Mouse (Mus musculus) CH12.LX (cell line): ENCODE measurements around the gene Ccdc162. TPM values are rescaled to one million over a fixed set of nuclear protein-coding genes. Genes with fewer than 3 reads are reported as not detected.
A peak's percentile ranks its signal among the peaks of the same experiment; 100 is the strongest.

ENCODE experiments used
- DNase-seq: peaks from one replicate; pipeline ENCODE4 v3.0.0-alpha.2; 2013; ENCODE audit errors: extremely low read depth
- H3K27ac ChIP-seq: 2 replicates; pipeline ENCODE4 v1.5.1; 2012; ENCODE audit warnings: low read depth, mild to moderate bottlenecking, control low read depth, moderate library complexity; ENCODE audit not compliant: insufficient read depth
- H3K27me3 ChIP-seq: replicated peaks from 2 replicates; pipeline ENCODE3; 2012; ENCODE audit warnings: inconsistent platforms
- H3K36me3 ChIP-seq, 2 experiments: replicated peaks in 1 of 2; 2 replicates each; pipeline versions ENCODE3 to v1.6.1; 2012; ENCODE audit warnings: inconsistent platforms in 1 of 2, low read length in 1 of 2, mild to moderate bottlenecking in 1 of 2, mixed read lengths in 1 of 2, moderate library complexity in 1 of 2; ENCODE audit not compliant: control insufficient read depth in 1 of 2, insufficient read depth in 1 of 2
- H3K4me1 ChIP-seq, 2 experiments: 2 replicates each; pipeline ENCODE4 v1.6.1; 2012; ENCODE audit warnings: inconsistent platforms in 1 of 2, moderate library complexity in 1 of 2; ENCODE audit not compliant: insufficient read depth in 2 of 2, control insufficient read depth in 1 of 2
- H3K4me2 ChIP-seq: 2 replicates; pipeline ENCODE4 v1.6.1; 2012; ENCODE audit warnings: low read depth, mild to moderate bottlenecking, control low read depth; ENCODE audit not compliant: poor library complexity, insufficient read depth, severe bottlenecking
- H3K4me3 ChIP-seq, 3 experiments: fragments of 150-350 bp in 1 of 3; sonication (generic) in 1 of 3; replicated peaks in 1 of 3; 2 replicates each; pipeline versions ENCODE3 to v1.5.1; 2011 to 2012; ENCODE audit warnings: low read depth in 2 of 3, low read length in 2 of 3, mild to moderate bottlenecking in 2 of 3, moderate library complexity in 2 of 3, control low read depth in 1 of 3, improper control_type of control experiment in 1 of 3, inconsistent platforms in 1 of 3, mixed read lengths in 1 of 3; ENCODE audit not compliant: poor library complexity in 1 of 3
- H3K79me2 ChIP-seq: replicated peaks from 2 replicates; pipeline ENCODE4 v1.6.1; 2012; ENCODE audit warnings: mild to moderate bottlenecking, moderate library complexity; ENCODE audit not compliant: control insufficient read depth, poor library complexity, insufficient read depth, severe bottlenecking; ENCODE audit errors: extremely low read depth
- H3K9ac ChIP-seq: 2 replicates; pipeline ENCODE4 v1.6.1; 2012; ENCODE audit warnings: low read depth, mild to moderate bottlenecking, control low read depth, moderate library complexity; ENCODE audit not compliant: insufficient read depth
- H3K9me3 ChIP-seq: replicated peaks from 2 replicates; pipeline ENCODE3; 2012; ENCODE audit warnings: low read length, inconsistent platforms, mixed read lengths
- BHLHE40 ChIP-seq: IDR thresholded peaks from 2 replicates; pipeline ENCODE4 v1.6.1; 2011; ENCODE audit warnings: mild to moderate bottlenecking, low read depth, low read length, improper control_type of control experiment
- CHD1 ChIP-seq: IDR thresholded peaks from 2 replicates; pipeline ENCODE4 v1.6.1; 2012; ENCODE audit warnings: low read depth, low read length, improper control_type of control experiment, inconsistent platforms
- CTCF ChIP-seq, 2 experiments: IDR thresholded peaks in 1 of 2; conservative IDR thresholded peaks in 1 of 2; 2 replicates each; pipeline ENCODE4 v1.5.1; 2011 to 2012; ENCODE audit warnings: low read depth in 2 of 2, low read length in 2 of 2, improper control_type of control experiment in 1 of 2, inconsistent platforms in 1 of 2, mild to moderate bottlenecking in 1 of 2, moderate library complexity in 1 of 2
- ELF1 ChIP-seq: IDR thresholded peaks from 2 replicates; pipeline ENCODE4 v1.6.1; 2014; ENCODE audit warnings: low read depth, mild to moderate bottlenecking, inconsistent platforms, low read length, improper control_type of control experiment
- IRF4 ChIP-seq: IDR thresholded peaks from 2 replicates; pipeline ENCODE4 v1.6.1; 2014; ENCODE audit warnings: low read depth, mild to moderate bottlenecking, inconsistent platforms, low read length, improper control_type of control experiment
- MAX ChIP-seq: IDR thresholded peaks from 2 replicates; pipeline ENCODE4 v1.6.1; 2011; ENCODE audit warnings: low read length, improper control_type of control experiment
- MXI1 ChIP-seq: IDR thresholded peaks from 2 replicates; pipeline ENCODE4 v1.6.1; 2011; ENCODE audit warnings: mild to moderate bottlenecking, low read depth, low read length, improper control_type of control experiment
- NRF1 ChIP-seq: IDR thresholded peaks from 2 replicates; pipeline ENCODE4 v1.6.1; 2014; ENCODE audit warnings: low read depth, mild to moderate bottlenecking, inconsistent platforms, low read length, improper control_type of control experiment, moderate library complexity
- POLR2A ChIP-seq: IDR thresholded peaks from 2 replicates; pipeline ENCODE4 v1.6.1; 2011; ENCODE audit warnings: low read depth, mild to moderate bottlenecking, improper control_type of control experiment, low read length
- POLR2AphosphoS2 ChIP-seq: IDR thresholded peaks from 2 replicates; pipeline ENCODE4 v1.6.1; 2011; ENCODE audit warnings: low read depth, low read length, improper control_type of control experiment
- RCOR1 ChIP-seq: conservative IDR thresholded peaks from 2 replicates; pipeline ENCODE4 v1.6.1; 2012; ENCODE audit warnings: low read depth, mild to moderate bottlenecking, inconsistent platforms, low read length, improper control_type of control experiment
- TBP ChIP-seq: conservative IDR thresholded peaks from 2 replicates; pipeline ENCODE4 v1.6.1; 2011; ENCODE audit warnings: low read depth, low read length, improper control_type of control experiment
- ZC3H11A ChIP-seq: IDR thresholded peaks from 2 replicates; pipeline ENCODE4 v1.6.1; 2012; ENCODE audit warnings: low read depth, mild to moderate bottlenecking, inconsistent platforms, low read length, improper control_type of control experiment
- dilution Hi-C: fragments of 300-500 bp; cut with MboI; formaldehyde crosslinking; loops from 2 replicates; pipeline ENCODE4 v1.14.3; 2020; ENCODE audit warnings: low sequenced_read_pairs; ENCODE audit not compliant: extremely low pct_unique_long_range_greater_than_20kb, extremely low pct_ligation_motif_present
- in situ Hi-C: fragments of 300-500 bp; cut with MboI; formaldehyde crosslinking; loops from 3 replicates; pipeline ENCODE4 v1.14.3; 2019; ENCODE audit warnings: low sequenced_read_pairs, low pct_ligation_motif_present, low pct_unique_long_range_greater_than_20kb, mixed read lengths
- polyA plus RNA-seq: library from polyadenylated mRNA; unstranded; fragments of >175 nt; gene quantifications from 2 replicates; pipeline ENCODE4 v1.2.1, GENCODE M21; 2012; ENCODE audit warnings: low read depth; ENCODE audit not compliant: insufficient read length
- total RNA-seq, 2 experiments: library from RNA; depleted of rRNA; stranded (reverse); fragments of 300-350 nt in 1 of 2; fragments of >200 nt in 1 of 2; gene quantifications; 2 replicates each; pipeline ENCODE4 v1.2.3; 2012 to 2014

Gene Ccdc162
- total and polyA plus RNA-seq, 3 experiments: 0.64 to 1.3 (median 1.3) TPM

- no peak overlapping the region for H3K4me3 ChIP-seq
- no peak overlapping the region for H3K4me2 ChIP-seq
- no peak overlapping the region for H3K9ac ChIP-seq
- no peaks in the 10 kb centered on the region for H3K27me3 ChIP-seq
- no peak overlapping the region for H3K27ac ChIP-seq
- H3K9me3 ChIP-seq: no peaks in the 10 kb centered on the region
- DNase-seq: no peak
- dilution Hi-C loops (no loop called here), in situ Hi-C loops (no loop called here)
- TF ChIP-seq IRF4 (no peak), TBP (no peak), ELF1 (no peak), ZC3H11A (no peak), CTCF (conservative IDR thresholded peaks at IDR 0.05 in 1 of 2, IDR thresholded peaks at IDR 0.05 in 1 of 2; ENCODE audit: low read depth in 2 of 2, low read length in 2 of 2) (no peak)
- peaks cover 28 to 64% of the 10 kb centered on the region in 2 experiments for H3K36me3 ChIP-seq
- H3K4me1 ChIP-seq: peaks cover 17 to 80% of the 10 kb centered on the region in 2 experiments
- peaks cover 56% of the 10 kb centered on the region for H3K79me2 ChIP-seq
Measured at GRCm38 (mm10) chr10:41525696-41526095, 190.7 kb downstream of the Ccdc162 start.

- no peak for DNase-seq
- Histone ChIP-seq H3K4me1 (peaks cover 15 to 57% of the 10 kb centered on the region in 2 experiments), H3K27me3 (no peaks in the 10 kb centered on the region), H3K4me3 (no peak overlapping the region), H3K4me2 (peak overlapping the region; percentile 32), H3K79me2 (peaks cover 60% of the 10 kb centered on the region), H3K9ac (peak overlapping the region; percentile 32; the same call in 1 of the 2 replicates), H3K36me3 (peaks cover 19 to 53% of the 10 kb centered on the region in 2 experiments), H3K9me3 (no peaks in the 10 kb centered on the region), H3K27ac (no peak overlapping the region)
- dilution Hi-C loops: no loop called here
- in situ Hi-C loops: loop anchor here (5.0 to 25.0 kb wide), 3 partner anchors 79 to 439 kb away; partner anchors contain the start of genes Cep57l1 and Sesn1
- TF ChIP-seq MXI1: 0 out of 2 replicates have a peak, but pooled peaks have one; percentile 43
- TF ChIP-seq POLR2A: no peak
Measured at GRCm38 (mm10) chr10:41523386-41523785, 193.0 kb downstream of the Ccdc162 start.

GRCm38 (mm10) chr10:41520410-41520673 is 196.1 kb downstream of the Ccdc162 start:
- H3K36me3 ChIP-seq: peaks cover 11 to 28% of the 10 kb centered on the region in 2 experiments
- H3K4me3 ChIP-seq: peak overlapping the region; percentile 91 to 96 (median 94)
- TF ChIP-seq BHLHE40: no peak
- TF ChIP-seq MAX: no peak
- TF ChIP-seq NRF1: no peak
- TF ChIP-seq TBP: 0 out of 2 replicates have a peak, but pooled peaks have one; percentile 7
- no peak for TF ChIP-seq RCOR1
- TF ChIP-seq POLR2AphosphoS2: no peak
- 0 out of 2 replicates have a peak, but pooled peaks have one; percentile 67 for TF ChIP-seq CHD1
- no peak for TF ChIP-seq ELF1
- H3K27me3 ChIP-seq: no peaks in the 10 kb centered on the region
- H3K9ac ChIP-seq: peak overlapping the region; percentile 85
- H3K79me2 ChIP-seq: peaks cover 44% of the 10 kb centered on the region
- H3K4me1 ChIP-seq: peaks cover 12 to 48% of the 10 kb centered on the region in 2 experiments
- in situ Hi-C loops: loop anchor here (5.0 to 25.0 kb wide), 3 partner anchors 82 to 442 kb away; partner anchors contain the start of genes Cep57l1 and Sesn1
- no peaks in the 10 kb centered on the region for H3K9me3 ChIP-seq
- dilution Hi-C loops: no loop called here
- H3K4me2 ChIP-seq: peak overlapping the region; percentile 68
- H3K27ac ChIP-seq: peak overlapping the region; percentile 88; the same call in 1 of the 2 replicates
- no peak for DNase-seq
